Mouse (Mus musculus) kidney, adult 11 months (tissue): Measurements from ENCODE around the gene Ttc19.
"Not testable (repeated sequence)": the region's sequence is repeated elsewhere in the genome, so short reads cannot be mapped to it uniquely, and the experiment has no call there.

Experiments
- DNase-seq: peaks from one replicate; pipeline ENCODE4 v3.0.0; 2022

The Ttc19 gene

DNA sequence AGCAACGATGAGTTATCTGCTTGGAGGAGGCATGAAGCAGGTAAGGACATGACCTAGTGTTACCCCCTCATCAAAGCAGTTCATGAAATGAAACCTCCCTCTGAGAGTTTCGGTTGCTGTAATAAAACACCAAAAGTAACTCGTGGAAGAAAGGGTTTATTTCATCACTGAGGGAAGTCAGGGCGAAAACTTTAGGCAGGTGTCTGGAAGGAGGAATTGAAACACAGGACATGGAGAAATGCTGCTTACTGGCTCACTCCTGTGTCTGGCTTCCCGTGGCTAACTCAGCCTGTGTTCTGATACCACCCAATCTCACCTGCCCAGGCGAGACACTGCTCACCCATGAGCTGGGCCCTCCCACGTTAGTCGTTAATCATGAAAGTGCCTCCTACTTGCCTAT lies 3.7 kb downstream of the Ttc19 start:
- no peak for DNase-seq

GRCm38 (mm10) chr11:62287700-62288099 lies 6.4 kb downstream of the Ttc19 start:
- DNase-seq = no peak

DNA sequence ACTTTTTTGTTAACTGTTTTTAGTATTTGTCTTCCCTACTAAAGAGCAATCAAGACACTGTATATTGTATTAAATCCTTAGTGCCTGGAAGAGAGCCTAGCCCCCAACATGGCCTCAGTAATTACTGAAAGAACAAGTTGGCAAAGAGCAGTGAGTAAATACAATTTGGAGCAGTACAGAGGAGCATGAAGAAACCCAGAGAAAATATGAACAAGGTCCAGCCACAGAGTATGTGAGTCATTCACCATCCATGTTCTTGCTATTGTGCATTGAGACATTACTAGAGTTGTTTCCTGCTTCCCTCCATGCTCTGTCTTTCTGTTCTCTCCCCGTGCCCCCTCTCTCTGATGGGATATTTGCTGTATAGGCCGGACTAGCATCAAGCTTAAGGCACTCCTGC lies 12.8 kb downstream of the Ttc19 start:
- DNase-seq = no peak

GRCm38 (mm10) chr11:62298883-62299282 lies 17.6 kb downstream of the Ttc19 start:
- no peak for DNase-seq

GRCm38 (mm10) chr11:62305866-62306265 lies 24.6 kb downstream of the Ttc19 start:
- DNase-seq = no peak

GRCm38 (mm10) chr11:62309296-62309695 lies 28.0 kb downstream of the Ttc19 start:
- no peak for DNase-seq

- no peak for DNase-seq
Observed at GRCm38 (mm10) chr11:62314984-62315383, 33.7 kb downstream of the Ttc19 start.

- no peak for DNase-seq
Observed at GRCm38 (mm10) chr11:62317746-62318145, 36.5 kb downstream of the Ttc19 start.

DNA sequence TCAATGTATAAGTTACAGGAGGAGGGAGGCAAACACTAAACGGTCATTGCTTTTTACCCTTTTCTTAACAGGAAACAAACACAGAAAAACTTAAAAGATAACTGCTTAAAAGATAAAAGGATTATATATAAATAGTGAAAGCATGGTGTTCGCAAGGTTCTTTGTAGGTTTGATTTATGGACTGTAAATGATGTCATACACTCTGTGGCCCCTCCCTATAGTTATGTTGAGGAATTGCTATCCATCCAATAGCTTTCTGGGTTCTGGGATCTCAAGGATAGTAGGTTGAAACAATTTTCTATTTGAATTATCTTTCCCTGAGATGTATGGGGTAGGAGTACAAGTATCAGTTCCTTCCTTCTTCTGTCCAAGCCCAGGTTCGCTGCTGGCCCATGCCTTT lies 38.8 kb downstream of the Ttc19 start:
- DNase-seq = no peak

- DNase-seq = no peak
Observed at GRCm38 (mm10) chr11:62323659-62324058, 42.4 kb downstream of the Ttc19 start.

DNA sequence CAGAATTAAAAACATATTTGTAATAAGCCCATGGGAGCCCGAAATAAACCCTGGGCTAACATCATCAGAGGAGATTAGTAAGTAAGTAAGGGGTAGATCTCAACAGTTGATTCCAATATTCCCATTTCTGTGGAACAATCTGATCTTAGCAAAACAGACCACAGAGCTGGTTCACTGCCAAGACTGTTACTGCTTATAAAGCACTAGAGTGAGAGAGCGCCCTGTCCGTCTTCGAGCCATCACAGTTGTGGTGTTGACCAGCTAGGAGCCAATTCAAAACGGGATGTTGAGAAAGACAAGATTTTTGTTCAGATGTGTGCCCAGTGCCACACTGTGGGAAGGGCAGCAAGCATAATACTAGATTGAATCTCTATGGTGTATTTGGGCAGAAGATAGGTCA lies 49.9 kb downstream of the Ttc19 start:
- no peak for DNase-seq

DNA sequence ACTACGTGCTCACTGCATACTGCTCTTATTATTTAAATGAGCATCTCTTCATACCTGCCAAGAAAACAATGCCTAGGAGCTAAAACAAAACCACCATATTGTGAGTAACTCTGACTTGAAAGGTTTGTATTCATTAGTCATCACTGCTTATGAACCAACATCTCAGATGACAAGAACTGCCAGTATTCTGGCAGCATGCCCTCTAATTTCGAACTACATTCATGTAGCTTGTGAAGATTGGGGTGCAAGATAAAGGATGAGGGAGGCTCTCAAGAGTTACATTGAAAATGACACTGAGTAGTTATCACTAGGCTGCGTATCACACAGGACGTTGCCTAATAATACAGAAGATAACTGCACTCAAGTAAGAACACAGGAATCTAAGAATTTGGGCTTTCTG lies 51.0 kb downstream of the Ttc19 start:
- DNase-seq = no peak

DNA sequence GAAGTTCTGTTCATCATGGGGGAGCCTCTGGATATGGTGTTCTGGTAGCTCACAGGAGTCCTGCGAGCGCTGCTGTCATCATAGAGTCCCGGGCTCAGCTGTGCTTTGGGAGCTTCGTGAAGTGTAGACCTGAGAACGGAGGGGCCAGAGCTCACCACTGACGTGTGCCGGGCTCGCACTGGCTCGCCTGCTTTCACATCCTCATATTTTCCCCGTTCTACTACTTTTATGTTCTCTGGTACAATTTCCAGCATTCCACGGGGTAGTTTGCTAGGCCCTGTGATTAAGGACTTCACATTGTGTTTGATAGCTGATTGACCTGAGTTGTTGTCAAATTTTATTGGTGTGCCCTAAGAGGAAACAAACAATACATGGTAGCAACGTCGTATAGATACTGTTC lies 61.7 kb downstream of the Ttc19 start:
- no peak for DNase-seq

GRCm38 (mm10) chr11:62351948-62352347 lies 70.7 kb downstream of the Ttc19 start:
- no peak for DNase-seq

- DNase-seq = no peak
Observed at GRCm38 (mm10) chr11:62355216-62355615, 73.9 kb downstream of the Ttc19 start.

DNA sequence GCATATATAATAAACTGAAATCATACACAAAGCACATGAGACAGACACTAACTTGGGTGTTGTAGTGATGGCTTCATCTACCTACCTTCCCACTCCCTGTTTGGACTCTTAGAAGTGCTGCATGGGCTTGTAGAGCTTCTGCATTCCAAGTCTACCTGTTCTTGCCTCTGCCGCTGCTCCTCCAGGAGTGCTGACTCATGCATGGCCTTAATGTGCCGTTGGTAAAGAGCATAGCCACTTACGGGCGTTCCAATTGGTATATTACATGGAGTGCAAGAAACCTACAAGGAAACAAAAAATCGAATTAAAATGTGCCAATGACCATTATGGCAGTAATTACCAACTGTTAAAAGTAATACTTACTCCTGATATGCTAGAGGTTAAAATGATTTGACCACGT lies 85.6 kb downstream of the Ttc19 start:
- DNase-seq = no peak

GRCm38 (mm10) chr11:62369924-62370323 lies 88.7 kb downstream of the Ttc19 start:
- DNase-seq = no peak

GRCm38 (mm10) chr11:62371776-62372175 lies 90.5 kb downstream of the Ttc19 start:
- no peak for DNase-seq

GRCm38 (mm10) chr11:62377202-62377851 lies 96.1 kb downstream of the Ttc19 start:
- not testable (repeated sequence) for DNase-seq
